Mouse (Mus musculus) layer of hippocampus, postnatal 36 days (tissue): ENCODE results near the gene Hic2. TPM values are rescaled to one million over a fixed set of nuclear protein-coding genes. Genes with fewer than 3 reads are reported as not detected.

Experiments
- DNase-seq, 2 experiments: peaks; one replicate each; pipeline ENCODE4 v3.0.0; 2022
- total RNA-seq, 2 experiments: library from RNA; stranded (reverse); gene quantifications; 2 replicates each; pipeline ENCODE4 v1.2.3; 2021

Hic2 gene
- total RNA-seq, 2 experiments from 2014 or later = 4.5 to 5.9 TPM

DNA sequence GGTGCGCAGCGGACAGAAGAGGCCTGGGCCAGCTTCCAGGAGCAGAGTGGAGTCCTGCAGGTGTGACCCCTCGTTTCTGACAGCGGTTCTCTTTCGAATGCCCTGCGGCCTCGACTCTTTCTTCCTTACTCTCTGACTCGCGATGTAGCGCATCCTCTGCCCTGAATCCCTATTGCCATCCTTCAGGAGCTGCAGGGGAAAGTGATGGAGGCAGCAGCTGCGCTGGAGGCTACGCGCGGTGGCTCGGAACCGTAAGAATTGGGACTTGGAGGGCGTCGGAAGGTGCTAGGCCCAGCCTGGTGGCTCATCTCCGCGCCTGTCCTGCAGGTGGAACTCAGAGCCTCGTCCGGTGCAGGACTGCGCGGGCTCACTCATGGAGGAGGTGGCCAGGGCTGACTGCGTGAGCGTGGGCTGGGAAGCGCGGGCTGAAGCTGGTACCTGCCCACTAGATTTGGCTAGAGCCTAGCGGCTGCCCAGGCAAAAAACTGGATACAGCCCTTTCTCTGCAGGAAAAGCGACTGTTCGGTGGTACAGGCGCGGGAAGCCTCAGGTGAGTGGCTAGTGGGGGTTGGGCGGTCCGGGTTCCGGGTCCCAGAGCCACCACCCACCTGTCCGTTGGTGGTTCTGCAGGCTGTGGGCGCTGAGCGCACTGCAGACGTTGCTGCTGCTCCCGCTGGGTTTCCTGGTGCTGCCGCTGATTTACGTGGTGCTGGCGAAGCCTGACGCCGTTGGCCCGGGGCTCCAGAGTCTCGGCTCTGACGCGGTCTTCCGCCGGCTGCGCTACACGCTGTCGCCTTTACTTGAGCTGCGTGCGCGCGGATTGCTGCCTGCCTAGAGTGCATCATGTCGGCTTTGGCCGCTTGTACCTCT lies 44.2 kb downstream of the Hic2 start:
- peak; percentile 70 to 72 for DNase-seq

GRCm38 (mm10) chr16:17280471-17280870 lies 47.1 kb downstream of the Hic2 start:
- no peak for DNase-seq

- DNase-seq = no peak
These were observed 49.8 kb downstream of the Hic2 start for GRCm38 (mm10) chr16:17283151-17283550.

DNA sequence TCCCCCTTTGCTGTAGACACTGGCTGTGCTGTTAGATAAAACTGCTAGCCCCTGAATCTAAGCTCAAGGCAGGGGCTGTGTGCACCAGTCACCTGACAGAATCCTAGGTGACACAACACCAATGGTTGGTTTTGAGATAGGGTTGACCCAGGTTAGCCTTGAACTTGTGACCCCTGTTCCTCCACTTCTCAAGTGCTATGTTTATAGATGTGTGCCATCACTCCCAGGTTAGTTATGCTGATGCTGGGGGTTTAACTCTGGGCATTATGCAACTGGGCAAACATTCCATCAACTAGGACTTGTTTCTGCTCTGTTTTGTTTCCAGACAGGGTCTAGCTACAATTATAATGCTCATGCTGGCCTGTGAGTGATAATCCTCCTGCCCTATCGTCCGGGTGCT lies 53.7 kb downstream of the Hic2 start:
- DNase-seq = no peak

DNA sequence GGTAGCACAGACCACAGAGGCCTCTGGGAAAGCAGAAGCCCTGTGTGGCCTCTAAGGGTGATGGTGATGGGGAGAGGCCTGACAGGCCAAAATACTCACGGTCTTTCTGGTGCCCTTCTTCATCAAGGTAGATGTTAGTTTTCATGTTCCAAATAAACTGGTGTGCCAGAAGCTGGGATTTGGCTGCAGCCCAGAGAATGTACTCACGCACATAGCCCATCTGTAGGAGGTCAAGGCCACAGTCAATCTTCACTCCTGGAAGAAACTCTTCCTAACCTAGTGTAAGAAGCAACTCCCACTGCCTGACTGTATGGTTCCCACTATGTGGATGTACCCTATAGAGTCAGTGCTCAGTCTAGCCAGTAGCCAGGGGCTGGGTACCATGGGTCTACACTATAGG lies 57.6 kb downstream of the Hic2 start:
- no peak for DNase-seq

GRCm38 (mm10) chr16:17292751-17293150 lies 59.4 kb downstream of the Hic2 start:
- peak in 1 of 2 experiments; percentile 49 for DNase-seq

DNA sequence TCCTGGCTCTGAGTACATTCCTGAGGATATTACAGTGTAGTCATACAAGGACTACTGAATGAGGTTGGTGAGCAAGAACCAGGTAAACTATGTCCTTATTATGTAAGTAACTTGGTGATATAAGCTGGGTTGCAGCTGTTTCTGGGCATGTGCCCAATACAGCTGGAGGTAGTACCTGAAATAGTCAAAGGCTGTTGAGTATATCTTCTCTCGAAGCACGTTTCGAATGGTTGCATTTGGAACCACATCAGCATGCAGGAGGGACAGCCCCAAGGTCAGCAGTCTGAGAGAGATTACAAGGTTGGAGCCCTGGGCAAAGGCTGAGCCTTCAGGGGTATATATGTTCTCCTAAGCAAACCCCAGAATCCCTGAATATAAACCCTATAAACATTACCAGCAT lies 67.4 kb downstream of the Hic2 start:
- no peak for DNase-seq

DNA sequence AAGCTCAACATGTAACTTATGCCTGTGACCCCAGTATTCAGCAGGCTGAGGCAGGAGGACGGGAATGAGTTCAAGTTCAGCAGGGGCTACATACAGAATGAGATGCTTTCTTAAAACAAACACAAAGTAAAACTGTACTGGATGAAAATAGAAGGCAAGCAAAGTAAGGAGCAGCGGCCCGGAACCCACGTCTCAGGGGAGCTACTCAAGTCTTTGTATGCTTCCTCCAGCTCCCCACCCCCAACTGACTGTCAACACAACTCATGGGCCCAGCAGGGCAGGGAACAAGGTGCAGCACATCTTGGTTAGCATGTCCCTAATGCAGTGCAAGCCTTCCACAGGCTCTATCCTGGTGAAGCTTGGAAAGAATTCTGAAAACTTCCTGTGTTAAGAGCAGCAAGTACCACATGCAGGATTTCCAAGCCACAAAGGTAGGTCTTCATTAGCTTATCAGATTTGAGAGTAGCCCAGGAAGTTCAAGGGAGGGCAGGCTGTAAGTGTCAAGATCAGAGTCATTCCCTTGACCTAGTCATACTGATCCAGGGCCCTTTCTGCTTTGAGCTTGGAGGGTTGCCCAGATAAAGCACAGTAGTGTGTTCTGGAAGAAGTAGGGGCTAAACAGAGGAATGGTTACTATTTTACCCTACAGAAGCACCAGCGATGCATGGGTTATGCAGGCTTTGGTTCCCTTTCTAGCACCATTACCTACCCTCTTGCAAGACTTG lies 70.3 kb downstream of the Hic2 start:
- no peak for DNase-seq

GRCm38 (mm10) chr16:17307461-17307860 lies 74.1 kb downstream of the Hic2 start:
- DNase-seq = no peak

- DNase-seq = no peak
These were observed 75.7 kb downstream of the Hic2 start for GRCm38 (mm10) chr16:17309036-17309435.

DNA sequence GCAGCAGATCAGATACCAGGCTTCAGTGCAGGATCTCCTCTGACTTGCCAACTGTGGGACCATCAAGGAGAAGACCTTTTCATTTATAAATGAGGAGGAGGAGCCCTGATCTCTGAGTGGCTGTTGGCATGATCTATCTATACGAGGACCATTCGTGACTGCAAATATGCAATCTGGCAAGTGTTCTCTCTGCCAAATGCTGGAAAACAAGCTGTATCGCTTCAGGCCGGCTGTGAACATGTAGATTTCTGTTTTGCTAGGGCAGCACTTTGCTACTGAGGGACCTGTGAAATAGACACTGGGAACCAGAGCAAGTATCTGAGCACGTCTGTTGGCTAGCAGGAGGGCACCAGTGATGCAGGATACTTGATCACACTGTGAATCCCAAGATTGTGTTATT lies 79.2 kb downstream of the Hic2 start:
- peak in 1 of 2 experiments; percentile 24 for DNase-seq

Other genes with a start within 250 kb of the Hic2 start
- gene Ypel1, start 163.9 kb upstream of the Hic2 start, total RNA-seq = 10 to 100 TPM; 35.4 to 38.5 TPM
- gene Ppil2, start 122.3 kb upstream of the Hic2 start, total RNA-seq = 100 to 1,000 TPM in 1 of 2 experiments, 10 to 100 TPM in 1; 84.9 to 102 TPM
- 1 to 10 TPM in 1 of 2 experiments, under 1 TPM in 1; 0.94 to 1.4 TPM for gene 2610318N02Rik, start 108.4 kb upstream of the Hic2 start, total RNA-seq
- 10 to 100 TPM; 36.6 to 52.7 TPM for gene Sdf2l1, start 101.2 kb upstream of the Hic2 start, total RNA-seq
- gene Ydjc, start 89.0 kb upstream of the Hic2 start, total RNA-seq = 10 to 100 TPM; 27.2 to 29.3 TPM
- 1 to 10 TPM; 1.5 to 1.7 TPM for gene Ccdc116, start 86.3 kb upstream of the Hic2 start, total RNA-seq
- gene Ube2l3, start 30.9 kb upstream of the Hic2 start, total RNA-seq = 100 to 1,000 TPM; 157 to 159 TPM
- gene Rimbp3, start 25.0 kb upstream of the Hic2 start, total RNA-seq = 1 to 10 TPM; 3.0 to 3.5 TPM
- 100 to 1,000 TPM in 1 of 2 experiments, 10 to 100 TPM in 1; 91.2 to 112 TPM for gene Tmem191c, start 42.5 kb downstream of the Hic2 start, total RNA-seq
- gene Serpind1, start 97.8 kb downstream of the Hic2 start, total RNA-seq = 1 to 10 TPM in 1 of 2 experiments, under 1 TPM in 1; 0.97 to 1.1 TPM
- 10 to 100 TPM; 22.7 to 22.9 TPM for gene Snap29, start 172.4 kb downstream of the Hic2 start, total RNA-seq
- 100 to 1,000 TPM; 270 to 271 TPM for gene Pi4ka, start 172.7 kb downstream of the Hic2 start, total RNA-seq
- 10 to 100 TPM; 36.7 to 41.0 TPM for gene Crkl, start 218.4 kb downstream of the Hic2 start, total RNA-seq